ENCODE assay signal across 8 mouse cellular contexts in the genomic region with DNA sequence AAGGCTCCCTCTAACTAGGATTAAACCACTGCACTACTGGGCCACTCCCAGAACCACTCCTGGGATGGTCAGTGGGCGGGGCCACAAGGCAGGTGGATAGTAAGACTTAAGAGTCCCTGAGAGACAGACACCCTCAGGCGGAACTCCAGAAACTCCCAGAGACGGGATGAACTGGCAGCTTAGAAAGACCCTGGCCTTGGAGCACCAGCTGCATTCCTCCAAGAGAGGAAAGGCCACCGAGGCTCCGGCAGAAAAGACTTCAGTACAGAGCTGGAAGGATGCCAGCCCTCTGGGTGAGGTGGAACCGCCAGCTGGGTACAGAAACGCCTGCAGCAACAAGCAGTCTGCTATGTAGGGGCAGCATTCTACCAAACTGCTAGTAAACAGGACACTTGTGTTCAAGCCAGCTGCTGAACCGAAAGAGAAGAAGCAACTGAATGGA.
DNase-seq lines count a peak whose midpoint lies in the region; ATAC-seq lines count a peak whose summit lies in the region.

No protein-coding gene starts in this region.

- H3K36me3 ChIP-seq in heart, embryonic 13.5 days = peaks cover 89% of the 10 kb centered on the region
- H3K36me3 ChIP-seq in stomach, embryonic 16.5 days (ENCODE audit: control insufficient read depth, insufficient read depth, low read length) = peaks cover 49% of the 10 kb centered on the region

- 17% methylated on average over 8 of the region's 8 CpGs for WGBS in heart, embryonic 13.5 days
- WGBS in stomach, embryonic 16.5 days = 25% methylated on average over 8 of the region's 8 CpGs

- no peak overlapping the region for H3K4me3 ChIP-seq in heart, embryonic 13.5 days
- no peak overlapping the region for H3K4me3 ChIP-seq in stomach, embryonic 16.5 days (replicated peaks; ENCODE audit: low read length)

- ATAC-seq in heart, embryonic 13.5 days (ENCODE audit: extremely low read depth, insufficient number of reproducible peaks, low FRiP score, low TSS enrichment) = no peak
- peak; percentile 64; the same call in 1 of the 2 replicates for ATAC-seq in stomach, embryonic 16.5 days (ENCODE audit: insufficient read depth, low FRiP score)

- no peaks in the 10 kb centered on the region for H3K27me3 ChIP-seq in heart, embryonic 13.5 days (replicated peaks)
- H3K27me3 ChIP-seq in stomach, embryonic 16.5 days (ENCODE audit: control insufficient read depth, insufficient read depth, low read length) = no peaks in the 10 kb centered on the region

- H3K4me1 ChIP-seq in heart, embryonic 13.5 days = peaks cover 42% of the 10 kb centered on the region
- peaks cover 11% of the 10 kb centered on the region; the same call in 1 of the 2 replicates for H3K4me1 ChIP-seq in stomach, embryonic 16.5 days (ENCODE audit: control insufficient read depth, insufficient read depth, low read length)

- peak overlapping the region; percentile 76 for H3K27ac ChIP-seq in heart, embryonic 13.5 days (replicated peaks)
- peak overlapping the region; percentile 56 for H3K27ac ChIP-seq in stomach, embryonic 16.5 days (ENCODE audit: low read length)

- 0 out of 2 replicates have a peak overlapping the region, but pooled peaks have one; percentile 50 for H3K9ac ChIP-seq in heart, embryonic 13.5 days
- H3K9ac ChIP-seq in stomach, embryonic 16.5 days (ENCODE audit: low read length) = no peak overlapping the region

- no peaks in the 10 kb centered on the region for H3K9me3 ChIP-seq in heart, embryonic 13.5 days
- no peaks in the 10 kb centered on the region for H3K9me3 ChIP-seq in stomach, embryonic 16.5 days (replicated peaks; ENCODE audit: control insufficient read depth, low read length)

- DNase-seq in retina, postnatal 1 day = peak; percentile 87
- DNase-seq in retina, embryonic 14.5 days (ENCODE audit: low spot score) = no peak
- peak; percentile 48 to 52 for DNase-seq in cerebellum, postnatal 36 days
- DNase-seq in kidney, postnatal 4 days = peak; percentile 73 to 81
- peak; percentile 85 for DNase-seq in lung, postnatal 10 days
- no peak for DNase-seq in B cell, adult 2 months

- peak overlapping the region; percentile 37; the same call in 1 of the 2 replicates for H3K4me2 ChIP-seq in heart, embryonic 13.5 days
- H3K4me2 ChIP-seq in stomach, embryonic 16.5 days (ENCODE audit: low read depth, low read length) = no peak overlapping the region

Comparison
In these comparisons a context has a peak if more than half of its experiments do, and no peak if none do; other contexts are left out.
1. DNase-seq: peak in retina, postnatal 1 day (single experiment), cerebellum, postnatal 36 days (2 of 2), kidney, postnatal 4 days (2 of 2) and lung, postnatal 10 days (single experiment); none in retina, embryonic 14.5 days (single experiment) and B cell, adult 2 months (0 of 2).